Mouse (Mus musculus) heart, adult 18-20 months (tissue): ENCODE data around the gene Ptma. TPM values are rescaled to one million over a fixed set of nuclear protein-coding genes. Genes with fewer than 3 reads are reported as not detected.
"Not testable (repeated sequence)": the region's sequence is repeated elsewhere in the genome, so short reads cannot be mapped to it uniquely, and the experiment has no call there.

ENCODE experiments used
- DNase-seq, 2 experiments: peaks; one replicate each; pipeline ENCODE4 v3.0.0; 2021 to 2022; ENCODE audit warnings: mixed read lengths in 1 of 2
- long read RNA-seq, 2 experiments: library from polyadenylated mRNA; stranded (forward); transcript quantifications; one replicate each; pipeline ENCODE4 v2.0.0; 2021
- total RNA-seq, 2 experiments: library from RNA; stranded (reverse); gene quantifications; 2 replicates each; pipeline ENCODE4 v1.2.3; 2021

Ptma gene
- 100 to 1,000 TPM; 212 TPM for total RNA-seq
- long read RNA-seq, experiment 1, transcript Ptma-201 (5 exons, 1,216 nt): major isoform, 66 of 81 reads
- long read RNA-seq, experiment 1, partial matches to known transcripts: 2 of 81 reads
- long read RNA-seq, experiment 1, other reads (novel, unspliced or antisense): 13 of 81 reads
- long read RNA-seq, experiment 2, transcript Ptma-201 (5 exons, 1,216 nt): major isoform, 41 of 53 reads
- long read RNA-seq, experiment 2, partial matches to known transcripts: 1 of 53 reads
- long read RNA-seq, experiment 2, other reads (novel, unspliced or antisense): 11 of 53 reads

- DNase-seq: peak; percentile 98 to 99
Observed at GRCm38 (mm10) chr1:86526116-86526788, at the start of gene Ptma. Gene Ptma, plus strand, starts transcription at chr1:86526726.

GRCm38 (mm10) chr1:86477738-86478285 is 48.7 kb upstream of the Ptma start:
- no peak for DNase-seq

- no peak for DNase-seq
Observed at GRCm38 (mm10) chr1:86479099-86479825, 47.3 kb upstream of the Ptma start.

- no peak for DNase-seq
Observed at GRCm38 (mm10) chr1:86480288-86480687, 46.2 kb upstream of the Ptma start.

GRCm38 (mm10) chr1:86480735-86481447 is 45.6 kb upstream of the Ptma start:
- DNase-seq: no peak

- no peak for DNase-seq
Observed at GRCm38 (mm10) chr1:86481468-86481867, 45.1 kb upstream of the Ptma start.

- DNase-seq: no peak
Observed at GRCm38 (mm10) chr1:86482288-86482687, 44.2 kb upstream of the Ptma start.

GRCm38 (mm10) chr1:86482761-86483160 is 43.8 kb upstream of the Ptma start:
- DNase-seq: no peak

- DNase-seq: no peak
Observed at GRCm38 (mm10) chr1:86485346-86485745, 41.2 kb upstream of the Ptma start.

- not testable (repeated sequence) for DNase-seq
Observed at GRCm38 (mm10) chr1:86485858-86486257, 40.7 kb upstream of the Ptma start.

GRCm38 (mm10) chr1:86486703-86487294 is 39.7 kb upstream of the Ptma start:
- no peak for DNase-seq

- peak; percentile 99 to 100 for DNase-seq
Observed at GRCm38 (mm10) chr1:86487295-86487907, 39.1 kb upstream of the Ptma start.

GRCm38 (mm10) chr1:86487908-86488314 is 38.6 kb upstream of the Ptma start:
- DNase-seq: no peak

- peak in 1 of 2 experiments; percentile 47 for DNase-seq
Observed at GRCm38 (mm10) chr1:86488326-86488725, 38.2 kb upstream of the Ptma start.

GRCm38 (mm10) chr1:86488774-86489173 is 37.8 kb upstream of the Ptma start:
- DNase-seq: no peak

GRCm38 (mm10) chr1:86489901-86490300 is 36.6 kb upstream of the Ptma start:
- DNase-seq: no peak

- DNase-seq: peak in 1 of 2 experiments; percentile 23
Observed at GRCm38 (mm10) chr1:86490697-86491096, 35.8 kb upstream of the Ptma start.

- DNase-seq: peak; percentile 22 to 28
Observed at GRCm38 (mm10) chr1:86491533-86492094, 34.9 kb upstream of the Ptma start.

GRCm38 (mm10) chr1:86492095-86493070 is 34.1 kb upstream of the Ptma start:
- peak; percentile 42 to 45 for DNase-seq

GRCm38 (mm10) chr1:86493783-86494182 is 32.7 kb upstream of the Ptma start:
- DNase-seq: no peak
